Mouse (Mus musculus): ENCODE measurements around the gene Oxtr. TPM values are rescaled to one million over a fixed set of nuclear protein-coding genes. Genes with fewer than 3 reads are reported as not detected.

The Oxtr gene
- not detected in 2 replicates for polyA plus RNA-seq (2011; ENCODE audit: insufficient read depth, insufficient read length, low replicate concordance, missing spikeins)

DNA sequence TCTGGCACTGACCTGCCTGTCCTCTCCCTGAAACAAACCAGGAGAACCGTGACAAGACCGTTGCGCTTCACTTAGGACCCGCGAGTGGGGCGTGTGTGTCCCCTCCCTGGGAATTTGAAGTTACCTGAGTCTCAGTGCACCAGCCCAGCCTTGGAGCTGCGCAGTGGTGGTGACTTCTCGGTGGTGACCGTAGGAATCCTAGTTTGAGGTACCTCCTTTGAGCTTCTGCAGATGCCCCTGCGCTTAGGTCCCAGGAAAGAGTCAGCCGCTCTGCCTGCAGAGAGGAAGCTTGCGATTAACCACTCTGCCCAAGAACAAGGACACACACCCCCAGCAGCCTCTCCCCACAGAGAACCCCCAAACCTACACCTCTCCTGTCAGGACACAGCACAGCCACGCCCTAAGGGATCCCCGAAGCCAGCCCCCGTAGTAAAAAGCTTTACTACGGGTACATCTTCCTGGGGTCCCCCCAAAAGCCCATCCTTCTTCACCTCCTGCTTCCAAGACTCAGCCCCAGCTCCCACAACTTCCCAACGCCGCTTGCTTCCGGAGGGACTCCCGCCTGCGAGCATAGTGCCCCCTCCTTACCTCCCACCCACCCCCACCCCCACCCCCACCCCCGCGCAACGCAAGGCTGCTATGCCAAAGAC is at the start of gene Oxtr:
Gene Oxtr (minus strand): TSS at position 34 of the 650 bp plus-strand sequence.
- no peak within 1 kb of the TSS for H3K4me3 ChIP-seq (replicated peaks; ENCODE audit: control insufficient read depth, low read depth, low read length)
- no peak within 1 kb of the TSS for H3K27ac ChIP-seq (ENCODE audit: control insufficient read depth, insufficient read depth, low read depth, low read length, poor library complexity)
- no peaks in the 10 kb centered on the region for H3K4me1 ChIP-seq (ENCODE audit: control insufficient read depth, insufficient read depth, low read length)
- TF ChIP-seq CTCF (IDR thresholded peaks at IDR 0.05; ENCODE audit: control insufficient read depth, insufficient read depth, low read length) (no peak), POLR2A (IDR thresholded peaks at IDR 0.05; ENCODE audit: borderline replicate concordance, control insufficient read depth, low read depth, low read length) (no peak)
- WGBS: 7% methylated on average over 24 of the region's 24 CpGs

DNA sequence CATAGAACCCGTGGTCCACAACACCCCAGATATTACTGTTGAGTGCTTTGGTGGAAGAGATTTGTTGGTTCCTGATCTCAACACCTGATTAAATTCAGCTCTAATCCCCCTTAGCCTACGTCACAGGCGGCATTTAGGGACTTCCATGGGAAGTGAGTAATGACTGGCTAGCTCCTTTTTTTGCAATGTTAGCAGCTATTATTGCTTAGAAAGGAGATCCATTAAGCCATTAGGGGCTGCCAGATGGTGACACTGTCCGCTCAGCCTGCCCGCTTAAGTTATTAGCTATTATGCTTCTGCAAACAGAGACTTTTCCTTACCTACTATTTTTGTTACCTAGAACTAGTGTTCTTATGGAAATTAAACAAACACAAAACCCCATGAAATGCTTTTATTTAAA is 35.7 kb upstream of the Oxtr start:
- TF ChIP-seq POLR2A (IDR thresholded peaks at IDR 0.05; ENCODE audit: borderline replicate concordance, control insufficient read depth, low read depth, low read length): no peak
- no peak for TF ChIP-seq CTCF (IDR thresholded peaks at IDR 0.05; ENCODE audit: control insufficient read depth, insufficient read depth, low read length)
- WGBS: 81% methylated on average over 5 of the region's 5 CpGs

DNA sequence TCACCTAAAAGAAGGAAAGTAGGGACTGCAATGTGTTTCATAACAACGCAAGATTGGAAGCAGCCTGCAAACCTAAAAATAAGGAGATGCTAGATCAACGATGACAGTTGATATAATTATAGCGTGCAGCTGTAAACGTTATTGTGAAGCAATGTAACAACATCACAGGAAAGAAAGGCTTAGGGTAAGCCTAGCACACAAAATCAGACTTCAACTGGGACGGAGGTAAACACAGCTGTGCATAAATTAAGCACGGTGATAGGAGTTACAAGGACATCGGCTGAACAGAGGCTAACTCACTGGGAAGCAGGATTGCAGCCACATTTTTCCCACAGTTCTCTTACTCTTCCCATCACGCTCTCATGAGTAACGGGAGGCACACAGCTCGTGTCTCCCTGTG is 34.7 kb upstream of the Oxtr start:
- Histone ChIP-seq H3K27ac (ENCODE audit: control insufficient read depth, insufficient read depth, low read depth, low read length, poor library complexity) (no peak overlapping the region), H3K4me3 (replicated peaks; ENCODE audit: control insufficient read depth, low read depth, low read length) (no peak overlapping the region), H3K4me1 (ENCODE audit: control insufficient read depth, insufficient read depth, low read length) (no peaks in the 10 kb centered on the region)
- TF ChIP-seq POLR2A (IDR thresholded peaks at IDR 0.05; ENCODE audit: borderline replicate concordance, control insufficient read depth, low read depth, low read length): no peak
- no peak for TF ChIP-seq CTCF (IDR thresholded peaks at IDR 0.05; ENCODE audit: control insufficient read depth, insufficient read depth, low read length)
- whole genome bisulfite sequencing: 69% methylated on average over 10 of the region's 10 CpGs

More for the DNA sequence above, 35.7 kb upstream of the Oxtr start:
- Histone ChIP-seq H3K4me1 (ENCODE audit: control insufficient read depth, insufficient read depth, low read length) (no peaks in the 10 kb centered on the region), H3K4me3 (replicated peaks; ENCODE audit: control insufficient read depth, low read depth, low read length) (no peak overlapping the region), H3K27ac (ENCODE audit: control insufficient read depth, insufficient read depth, low read depth, low read length, poor library complexity) (no peak overlapping the region)

DNA sequence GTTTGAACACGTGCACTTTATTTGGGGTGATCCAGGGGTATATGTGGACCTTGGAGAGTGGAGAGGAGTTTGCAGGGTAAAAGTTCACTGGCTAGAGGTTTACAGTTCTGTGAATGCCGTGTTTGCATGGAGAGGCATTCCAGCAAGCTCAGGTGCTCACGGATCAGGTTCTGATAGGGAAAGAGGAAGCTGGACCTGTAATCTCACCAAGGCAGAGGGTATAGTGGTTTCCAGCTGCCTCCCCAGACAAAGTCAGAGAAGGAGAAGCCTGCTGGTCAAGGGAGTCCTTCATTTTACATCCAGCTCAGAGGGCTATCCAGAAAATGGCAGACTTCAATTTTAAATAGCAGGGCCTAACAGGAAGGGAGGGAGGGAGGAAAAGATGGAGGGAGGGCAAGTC is 28.2 kb upstream of the Oxtr start:
- Histone ChIP-seq H3K4me1 (ENCODE audit: control insufficient read depth, insufficient read depth, low read length) (no peaks in the 10 kb centered on the region), H3K4me3 (replicated peaks; ENCODE audit: control insufficient read depth, low read depth, low read length) (no peak overlapping the region), H3K27ac (ENCODE audit: control insufficient read depth, insufficient read depth, low read depth, low read length, poor library complexity) (no peak overlapping the region)
- 22% methylated on average over 3 of the region's 3 CpGs for WGBS
- TF ChIP-seq CTCF (IDR thresholded peaks at IDR 0.05; ENCODE audit: control insufficient read depth, insufficient read depth, low read length): no peak
- TF ChIP-seq POLR2A (IDR thresholded peaks at IDR 0.05; ENCODE audit: borderline replicate concordance, control insufficient read depth, low read depth, low read length): no peak

DNA sequence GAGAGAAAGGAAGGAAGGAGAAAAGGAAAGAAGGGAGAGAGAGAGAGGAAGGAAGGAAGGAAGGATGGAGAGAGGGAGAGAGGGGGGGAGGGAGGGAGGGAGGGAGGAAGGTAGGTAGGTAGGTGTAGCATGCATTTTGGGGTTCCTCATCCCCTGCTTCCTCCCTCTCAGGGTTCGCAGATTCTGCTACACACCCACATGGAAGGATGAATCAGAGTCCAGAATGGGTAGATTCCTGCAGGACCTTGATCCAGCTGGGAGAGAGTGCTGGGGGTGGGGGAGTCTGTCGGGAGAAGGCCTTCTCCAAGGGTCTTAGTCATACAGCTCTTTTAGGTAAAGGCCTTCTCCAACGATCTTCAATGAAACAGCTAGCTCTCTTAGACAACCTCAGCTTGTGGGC is 27.8 kb upstream of the Oxtr start:
- TF ChIP-seq CTCF (IDR thresholded peaks at IDR 0.05; ENCODE audit: control insufficient read depth, insufficient read depth, low read length) (no peak), POLR2A (IDR thresholded peaks at IDR 0.05; ENCODE audit: borderline replicate concordance, control insufficient read depth, low read depth, low read length) (no peak)
- Histone ChIP-seq H3K27ac (ENCODE audit: control insufficient read depth, insufficient read depth, low read depth, low read length, poor library complexity) (no peak overlapping the region), H3K4me3 (replicated peaks; ENCODE audit: control insufficient read depth, low read depth, low read length) (no peak overlapping the region), H3K4me1 (ENCODE audit: control insufficient read depth, insufficient read depth, low read length) (no peaks in the 10 kb centered on the region)
- WGBS: 65% methylated on average over 3 of the region's 3 CpGs

GRCm38 (mm10) chr6:112516496-112516895 is 26.8 kb upstream of the Oxtr start:
- Histone ChIP-seq H3K27ac (ENCODE audit: control insufficient read depth, insufficient read depth, low read depth, low read length, poor library complexity) (no peak overlapping the region), H3K4me3 (replicated peaks; ENCODE audit: control insufficient read depth, low read depth, low read length) (no peak overlapping the region), H3K4me1 (ENCODE audit: control insufficient read depth, insufficient read depth, low read length) (no peaks in the 10 kb centered on the region)
- 60% methylated on average over 1 of the region's 1 CpGs for WGBS
- TF ChIP-seq CTCF (IDR thresholded peaks at IDR 0.05; ENCODE audit: control insufficient read depth, insufficient read depth, low read length) (no peak), POLR2A (IDR thresholded peaks at IDR 0.05; ENCODE audit: borderline replicate concordance, control insufficient read depth, low read depth, low read length) (no peak)

GRCm38 (mm10) chr6:112514591-112514990 is 24.8 kb upstream of the Oxtr start:
- H3K4me3 ChIP-seq (replicated peaks; ENCODE audit: control insufficient read depth, low read depth, low read length): no peak overlapping the region
- 88% methylated on average over 6 of the region's 6 CpGs for WGBS
- H3K27ac ChIP-seq (ENCODE audit: control insufficient read depth, insufficient read depth, low read depth, low read length, poor library complexity): no peak overlapping the region
- no peaks in the 10 kb centered on the region for H3K4me1 ChIP-seq (ENCODE audit: control insufficient read depth, insufficient read depth, low read length)
- TF ChIP-seq CTCF (IDR thresholded peaks at IDR 0.05; ENCODE audit: control insufficient read depth, insufficient read depth, low read length) (no peak), POLR2A (IDR thresholded peaks at IDR 0.05; ENCODE audit: borderline replicate concordance, control insufficient read depth, low read depth, low read length) (no peak)

- Histone ChIP-seq H3K4me1 (ENCODE audit: control insufficient read depth, insufficient read depth, low read length) (no peaks in the 10 kb centered on the region), H3K4me3 (replicated peaks; ENCODE audit: control insufficient read depth, low read depth, low read length) (no peak overlapping the region), H3K27ac (ENCODE audit: control insufficient read depth, insufficient read depth, low read depth, low read length, poor library complexity) (no peak overlapping the region)
- TF ChIP-seq CTCF (IDR thresholded peaks at IDR 0.05; ENCODE audit: control insufficient read depth, insufficient read depth, low read length) (no peak), POLR2A (IDR thresholded peaks at IDR 0.05; ENCODE audit: borderline replicate concordance, control insufficient read depth, low read depth, low read length) (no peak)
- 75% methylated on average over 4 of the region's 4 CpGs for WGBS
Observed at GRCm38 (mm10) chr6:112510346-112510745, 20.6 kb upstream of the Oxtr start.
